Mouse (Mus musculus): ENCODE measurements around the gene Dmpk.

- TF ChIP-seq CTCF (conservative IDR thresholded peaks at IDR 0.05 in 1 of 2, IDR thresholded peaks at IDR 0.05 in 1 of 2; ENCODE audit: low read depth in 2 of 2, low read length in 2 of 2) (no peak), NRF1 (IDR thresholded peaks at IDR 0.05; ENCODE audit: low read depth, low read length) (no peak), E2F4 (IDR thresholded peaks at IDR 0.05; ENCODE audit: insufficient replicate concordance, low read depth, low read length) (no peak), POLR2A (IDR thresholded peaks at IDR 0.05; ENCODE audit: low read depth, low read length) (no peak), UBTF (IDR thresholded peaks at IDR 0.05; ENCODE audit: low read depth, low read length) (no peak), RAD21 (IDR thresholded peaks at IDR 0.05; ENCODE audit: low read depth, low read length) (no peak), SMC3 (IDR thresholded peaks at IDR 0.05; ENCODE audit: low read depth, low read length) (no peak), ZMIZ1 (IDR thresholded peaks at IDR 0.05; ENCODE audit: low read depth, low read length) (no peak), POLR2AphosphoS2 (IDR thresholded peaks at IDR 0.05; ENCODE audit: low read depth, low read length) (no peak), MAFK (IDR thresholded peaks at IDR 0.05; ENCODE audit: insufficient replicate concordance, low read length) (no peak)
These were observed 14.2 kb downstream of the Dmpk start for GRCm38 (mm10) chr7:19097863-19098262.

All from CH12.LX (cell line).